In the genomic region with DNA sequence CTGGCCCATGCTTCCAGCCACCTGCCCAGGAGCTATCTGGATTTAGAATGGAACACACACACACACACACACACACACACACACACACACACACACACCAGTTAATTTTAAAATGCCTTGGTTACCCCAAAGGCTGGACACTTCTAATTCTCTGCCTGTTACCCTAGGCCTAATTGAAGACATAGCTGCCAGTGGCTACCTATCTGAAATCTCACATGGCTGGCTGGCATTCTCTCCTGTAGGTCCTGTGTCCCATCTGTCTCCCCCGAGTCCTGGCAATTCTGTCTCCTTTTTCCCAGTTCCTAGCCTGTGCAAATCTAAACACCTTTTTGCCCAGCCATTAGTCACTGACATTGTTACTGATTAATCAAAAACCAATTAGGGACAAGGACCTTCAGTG, we compare ENCODE assay signal across 21 mouse cellular contexts.
DNase-seq lines count a peak whose midpoint lies in the region; ATAC-seq and TF ChIP-seq lines count a peak whose summit lies in the region.
"Had no signal": no experiment of that assay in that cellular context is flagged by ENCODE, and none has a peak within 500 bp of the region (broad histone marks: within the 10 kb centered on the region; RNA-seq: fewer than 3 reads in every experiment).

No protein-coding gene starts in this region.

- no peaks in the 10 kb centered on the region for H3K27me3 ChIP-seq in kidney, adult 2 months (replicated peaks; ENCODE audit: control insufficient read depth, insufficient read depth, low read length)
- no peaks in the 10 kb centered on the region for H3K27me3 ChIP-seq in forebrain, embryonic 11.5 days (ENCODE audit: control insufficient read depth, insufficient read depth, low read length)
- H3K27me3 ChIP-seq: forebrain, embryonic 15.5 days; heart, embryonic 15.5 days; Patski had no signal

- no peaks in the 10 kb centered on the region for H3K36me3 ChIP-seq in kidney, adult 2 months (ENCODE audit: control insufficient read depth, insufficient read depth, low read length)
- H3K36me3 ChIP-seq in forebrain, embryonic 11.5 days (ENCODE audit: control insufficient read depth, insufficient read depth, low read length), result no peaks in the 10 kb centered on the region
- H3K36me3 ChIP-seq: embryonic facial prominence, embryonic 10.5 days; forebrain, embryonic 15.5 days; heart, embryonic 15.5 days had no signal

- H3K9me3 ChIP-seq in forebrain, embryonic 11.5 days (ENCODE audit: control insufficient read depth, low read length), result no peaks in the 10 kb centered on the region
- H3K9me3 ChIP-seq: embryonic facial prominence, embryonic 10.5 days; forebrain, embryonic 15.5 days; heart, embryonic 15.5 days had no signal

- H3K9ac ChIP-seq in forebrain, embryonic 11.5 days (ENCODE audit: low read length), result no peak overlapping the region
- H3K9ac ChIP-seq: forebrain, embryonic 15.5 days; heart, embryonic 15.5 days; hindbrain, embryonic 14.5 days had no signal

- H3K4me2 ChIP-seq in forebrain, embryonic 11.5 days (ENCODE audit: low read depth, low read length, severe bottlenecking), result no peak overlapping the region
- H3K4me2 ChIP-seq: forebrain, embryonic 15.5 days; heart, embryonic 11.5 days; heart, embryonic 15.5 days; hindbrain, embryonic 14.5 days had no signal

- TF ChIP-seq POLR2A in kidney, adult 2 months (IDR thresholded peaks at IDR 0.05; ENCODE audit: low read depth, low read length), result no peak

- no peaks in the 10 kb centered on the region for H3K4me1 ChIP-seq in kidney, adult 2 months (ENCODE audit: control insufficient read depth, insufficient read depth, low read length)
- H3K4me1 ChIP-seq in forebrain, embryonic 11.5 days (replicated peaks; ENCODE audit: control insufficient read depth, insufficient read depth, low read length), result no peaks in the 10 kb centered on the region
- H3K4me1 ChIP-seq: embryonic facial prominence, embryonic 10.5 days; forebrain, embryonic 15.5 days; heart, embryonic 15.5 days had no signal

- no peak for ATAC-seq in forebrain, embryonic 11.5 days (replicated peaks; ENCODE audit: low FRiP score)
- ATAC-seq: activated CD4-positive, CD25-positive, alpha-beta regulatory T cell, adult 4 months; forebrain, embryonic 15.5 days; intestine, embryonic 16.5 days; Patski had no signal

- TF ChIP-seq CTCF in kidney, adult 2 months (conservative IDR thresholded peaks at IDR 0.05; ENCODE audit: insufficient read depth, insufficient read length, low read depth, low read length), result no peak

- WGBS in kidney, adult 2 months, result 63% methylated on average over 1 of the region's 1 CpGs
- WGBS in forebrain, embryonic 11.5 days, result 86% methylated on average over 1 of the region's 1 CpGs

- H3K27ac ChIP-seq in kidney, adult 2 months (ENCODE audit: insufficient read depth, low read depth, low read length), result no peak overlapping the region
- no peak overlapping the region for H3K27ac ChIP-seq in forebrain, embryonic 11.5 days (ENCODE audit: low read depth, low read length)
- H3K27ac ChIP-seq: embryonic facial prominence, embryonic 10.5 days; forebrain, embryonic 15.5 days; heart, adult 2 months; heart, embryonic 15.5 days; hindbrain, embryonic 14.5 days had no signal

- H3K4me3 ChIP-seq in kidney, adult 2 months (ENCODE audit: insufficient read depth, low read depth, low read length), result no peak overlapping the region
- H3K4me3 ChIP-seq in forebrain, embryonic 11.5 days (ENCODE audit: low read depth, low read length), result no peak overlapping the region
- H3K4me3 ChIP-seq: embryonic facial prominence, embryonic 10.5 days; forebrain, embryonic 15.5 days; heart, adult 2 months; heart, embryonic 15.5 days had no signal

- peak; percentile 3 for DNase-seq in kidney, adult 2 months
- no peak for DNase-seq in kidney, adult 11 months
- peak; percentile 52 to 62 for DNase-seq in cerebellum, adult 18-20 months
- peak; percentile 57 for DNase-seq in cerebellum, adult 9-11 months
- peak; percentile 38 to 42 for DNase-seq in cerebellum, postnatal 36 days
- DNase-seq in forebrain, embryonic 11.5 days (ENCODE audit: low spot score), result no peak
- DNase-seq in urinary bladder, postnatal 25 days (ENCODE audit: low spot score), result no peak
- no peak for DNase-seq in MN1 (ENCODE audit: low spot score)
- DNase-seq: adrenal gland, postnatal 14 days; gastrocnemius, postnatal 36 days; heart, adult 2 months; heart, postnatal 14 days; kidney, adult 9 months had no signal

Comparison
In these comparisons a context has a peak if more than half of its experiments do, and no peak if none do; other contexts are left out.
1. DNase-seq: peak in kidney, adult 2 months (single experiment), cerebellum, adult 18-20 months (2 of 2), cerebellum, adult 9-11 months (single experiment) and cerebellum, postnatal 36 days (2 of 2); none in kidney, adult 11 months (single experiment), forebrain, embryonic 11.5 days (single experiment), urinary bladder, postnatal 25 days (single experiment) and MN1 (single experiment).